In genomic region chr4:3083161-3084020, GRCm38 (mm10) we compare ENCODE assay signal across 9 mouse cellular contexts.
DNase-seq lines count a peak whose midpoint lies in the region; ATAC-seq and TF ChIP-seq lines count a peak whose summit lies in the region.
"Had no signal": no experiment of that assay in that cellular context is flagged by ENCODE, and none has a peak within 500 bp of the region (broad histone marks: within the 10 kb centered on the region; RNA-seq: fewer than 3 reads in every experiment).

No protein-coding gene starts in this region.

- H3K9ac ChIP-seq in midbrain, postnatal 0 days (replicated peaks; ENCODE audit: low read length, poor library complexity, severe bottlenecking): no peak overlapping the region

- H3K4me1 ChIP-seq in G1E (ENCODE audit: insufficient read depth, low read depth, low read length): no peaks in the 10 kb centered on the region
- H3K4me1 ChIP-seq in limb, embryonic 10.5 days: no peaks in the 10 kb centered on the region
- no peaks in the 10 kb centered on the region for H3K4me1 ChIP-seq in midbrain, postnatal 0 days (ENCODE audit: insufficient read depth, low read length)

- H3K36me3 ChIP-seq in G1E (replicated peaks): no peaks in the 10 kb centered on the region
- H3K36me3 ChIP-seq in limb, embryonic 10.5 days: no peaks in the 10 kb centered on the region
- H3K36me3 ChIP-seq in midbrain, postnatal 0 days (ENCODE audit: insufficient read depth, low read length): no peaks in the 10 kb centered on the region

- no peak overlapping the region for H3K4me2 ChIP-seq in midbrain, postnatal 0 days (ENCODE audit: low read depth, low read length, poor library complexity, severe bottlenecking)

- TF ChIP-seq CTCF in G1E (IDR thresholded peaks at IDR 0.05; ENCODE audit: low read depth, low read length): no peak
- TF ChIP-seq CTCF in midbrain, postnatal 0 days (IDR thresholded peaks at IDR 0.05): no peak

- no peaks in the 10 kb centered on the region for H3K27me3 ChIP-seq in G1E (ENCODE audit: insufficient read depth, low read length)
- no peaks in the 10 kb centered on the region for H3K27me3 ChIP-seq in limb, embryonic 10.5 days (ENCODE audit: low read depth, poor library complexity, severe bottlenecking)
- no peaks in the 10 kb centered on the region for H3K27me3 ChIP-seq in midbrain, postnatal 0 days (ENCODE audit: insufficient read depth, low read length)

- H3K27ac ChIP-seq in limb, embryonic 10.5 days: no peak overlapping the region
- no peak overlapping the region for H3K27ac ChIP-seq in midbrain, postnatal 0 days (ENCODE audit: low read depth, low read length)

- WGBS in limb, embryonic 10.5 days: 52% methylated on average over 8 of the region's 8 CpGs
- 59% methylated on average over 8 of the region's 8 CpGs for WGBS in midbrain, postnatal 0 days

- H3K9me3 ChIP-seq in G1E (replicated peaks): peaks cover 72% of the 10 kb centered on the region
- peaks cover 85% of the 10 kb centered on the region for H3K9me3 ChIP-seq in limb, embryonic 10.5 days (replicated peaks)
- peaks cover 77% of the 10 kb centered on the region for H3K9me3 ChIP-seq in midbrain, postnatal 0 days (ENCODE audit: low read length)

- peak overlapping the region; percentile 0; the same call in 1 of the 2 replicates for H3K4me3 ChIP-seq in G1E (ENCODE audit: low read depth, low read length)
- no peak overlapping the region for H3K4me3 ChIP-seq in limb, embryonic 10.5 days
- no peak overlapping the region for H3K4me3 ChIP-seq in midbrain, postnatal 0 days (ENCODE audit: low read depth, low read length)
- H3K4me3 ChIP-seq: erythroblast, embryonic 14.5 days had no signal

- ATAC-seq in G1E (ENCODE audit: extremely low read depth, insufficient number of reproducible peaks, low FRiP score, poor library complexity, severe bottlenecking): no peak
- ATAC-seq in granulocyte monocyte progenitor cell, adult 5-6 weeks (replicated peaks; ENCODE audit: poor library complexity, severe bottlenecking): peak; percentile 6
- ATAC-seq in midbrain, postnatal 0 days (ENCODE audit: low FRiP score): peak; percentile 45

- peak; percentile 2 for DNase-seq in cerebellum, adult 11-12 months
- no peak for DNase-seq in cerebellum, adult 11 months
- DNase-seq in G1E (ENCODE audit: low spot score): no peak
- DNase-seq in limb, embryonic 10.5 days (ENCODE audit: low spot score): peak; percentile 44
- DNase-seq in midbrain, postnatal 0 days (ENCODE audit: low spot score): peak; percentile 7
- DNase-seq in adrenal gland, postnatal 25 days: no peak
- no peak for DNase-seq in cerebellum, adult 8-10 months

Comparison
In these comparisons a context has a peak if more than half of its experiments do, and no peak if none do; other contexts are left out.
1. DNase-seq: peak in cerebellum, adult 11-12 months (single experiment), limb, embryonic 10.5 days (single experiment) and midbrain, postnatal 0 days (single experiment); none in cerebellum, adult 11 months (single experiment), G1E (single experiment), adrenal gland, postnatal 25 days (single experiment) and cerebellum, adult 8-10 months (single experiment).